Mouse (Mus musculus): ENCODE data around the gene Piwil4. TPM values are rescaled to one million over a fixed set of nuclear protein-coding genes. Genes with fewer than 3 reads are reported as not detected.
"Not testable (repeated sequence)": the region's sequence is repeated elsewhere in the genome, so short reads cannot be mapped to it uniquely, and the experiment has no call there.

Piwil4 gene
- polyA plus RNA-seq, 1 experiment from 2014 or later, result 0.21 TPM

- Histone ChIP-seq H3K4me3 (ENCODE audit: low read depth, low read length) (no peak overlapping the region), H3K27me3 (replicated peaks; ENCODE audit: control insufficient read depth, insufficient read depth, low read length) (no peaks in the 10 kb centered on the region), H3K9me3 (ENCODE audit: control insufficient read depth, low read length) (no peaks in the 10 kb centered on the region), H3K27ac (replicated peaks; ENCODE audit: low read depth, low read length) (no peak overlapping the region), H3K4me1 (ENCODE audit: control insufficient read depth, insufficient read depth, low read length) (no peaks in the 10 kb centered on the region), H3K9ac (ENCODE audit: low read depth, low read length) (no peak overlapping the region), H3K36me3 (ENCODE audit: control insufficient read depth, insufficient read depth, low read length) (no peaks in the 10 kb centered on the region), H3K4me2 (ENCODE audit: low read depth, low read length) (no peak overlapping the region; the same call in 1 of the 2 replicates)
- DNase-seq (ENCODE audit: low spot score) (peak; percentile 24), ATAC-seq (ENCODE audit: low read depth) (no peak)
- WGBS, result 55% methylated on average over 14 of the region's 14 CpGs
These were observed 22.7 kb downstream of the Piwil4 start for GRCm38 (mm10) chr9:14717689-14718331.

- H3K9me3 ChIP-seq (ENCODE audit: control insufficient read depth, low read length), result no peaks in the 10 kb centered on the region
- H3K36me3 ChIP-seq (ENCODE audit: control insufficient read depth, insufficient read depth, low read length), result no peaks in the 10 kb centered on the region
- no peak overlapping the region for H3K27ac ChIP-seq (replicated peaks; ENCODE audit: low read depth, low read length)
- no peak overlapping the region for H3K4me3 ChIP-seq (ENCODE audit: low read depth, low read length)
- DNase-seq (ENCODE audit: low spot score) (no peak), ATAC-seq (ENCODE audit: low read depth) (no peak)
- H3K27me3 ChIP-seq (replicated peaks; ENCODE audit: control insufficient read depth, insufficient read depth, low read length), result no peaks in the 10 kb centered on the region
- no peak overlapping the region for H3K9ac ChIP-seq (ENCODE audit: low read depth, low read length)
- 84% methylated on average over 15 of the region's 15 CpGs for WGBS
- no peak overlapping the region for H3K4me2 ChIP-seq (ENCODE audit: low read depth, low read length)
- H3K4me1 ChIP-seq (ENCODE audit: control insufficient read depth, insufficient read depth, low read length), result no peaks in the 10 kb centered on the region
These were observed 25.3 kb downstream of the Piwil4 start for GRCm38 (mm10) chr9:14715258-14715657.

- H3K9me3 ChIP-seq (ENCODE audit: control insufficient read depth, low read length), result no peaks in the 10 kb centered on the region
- no peak overlapping the region for H3K4me2 ChIP-seq (ENCODE audit: low read depth, low read length)
- no peaks in the 10 kb centered on the region for H3K27me3 ChIP-seq (replicated peaks; ENCODE audit: control insufficient read depth, insufficient read depth, low read length)
- no peak overlapping the region for H3K4me3 ChIP-seq (ENCODE audit: low read depth, low read length)
- no peak for ATAC-seq (ENCODE audit: low read depth)
- no peak overlapping the region for H3K9ac ChIP-seq (ENCODE audit: low read depth, low read length)
- 87% methylated on average over 3 of the region's 3 CpGs for WGBS
- no peaks in the 10 kb centered on the region for H3K36me3 ChIP-seq (ENCODE audit: control insufficient read depth, insufficient read depth, low read length)
- H3K4me1 ChIP-seq (ENCODE audit: control insufficient read depth, insufficient read depth, low read length), result 0 out of 2 replicates have a peak, but pooled peaks cover under 1% of the 10 kb centered on the region
- no peak overlapping the region for H3K27ac ChIP-seq (replicated peaks; ENCODE audit: low read depth, low read length)
- DNase-seq (ENCODE audit: low spot score), result no peak
These were observed 29.6 kb downstream of the Piwil4 start for GRCm38 (mm10) chr9:14710910-14711309.

- Histone ChIP-seq H3K4me2 (ENCODE audit: low read depth, low read length) (no peak overlapping the region), H3K27me3 (replicated peaks; ENCODE audit: control insufficient read depth, insufficient read depth, low read length) (no peaks in the 10 kb centered on the region), H3K27ac (replicated peaks; ENCODE audit: low read depth, low read length) (no peak overlapping the region), H3K9ac (ENCODE audit: low read depth, low read length) (no peak overlapping the region), H3K4me3 (ENCODE audit: low read depth, low read length) (no peak overlapping the region), H3K4me1 (ENCODE audit: control insufficient read depth, insufficient read depth, low read length) (0 out of 2 replicates have a peak, but pooled peaks cover 4% of the 10 kb centered on the region), H3K36me3 (ENCODE audit: control insufficient read depth, insufficient read depth, low read length) (no peaks in the 10 kb centered on the region), H3K9me3 (ENCODE audit: control insufficient read depth, low read length) (no peaks in the 10 kb centered on the region)
- WGBS, result 56% methylated on average over 13 of the region's 13 CpGs
- DNase-seq (ENCODE audit: low spot score) (peak; percentile 39), ATAC-seq (ENCODE audit: low read depth) (peak; percentile 53)
These were observed 35.0 kb downstream of the Piwil4 start for GRCm38 (mm10) chr9:14705321-14706162.

- not testable (repeated sequence) for DNase-seq (ENCODE audit: low spot score); H3K4me1 ChIP-seq (ENCODE audit: control insufficient read depth, insufficient read depth, low read length); H3K9me3 ChIP-seq (ENCODE audit: control insufficient read depth, low read length); ATAC-seq (ENCODE audit: low read depth); H3K27me3 ChIP-seq (replicated peaks; ENCODE audit: control insufficient read depth, insufficient read depth, low read length); H3K9ac ChIP-seq (ENCODE audit: low read depth, low read length); H3K4me3 ChIP-seq (ENCODE audit: low read depth, low read length); H3K36me3 ChIP-seq (ENCODE audit: control insufficient read depth, insufficient read depth, low read length); H3K27ac ChIP-seq (replicated peaks; ENCODE audit: low read depth, low read length); H3K4me2 ChIP-seq (ENCODE audit: low read depth, low read length)
- WGBS, result 92% methylated on average over 1 of the region's 1 CpGs
These were observed 39.7 kb downstream of the Piwil4 start for GRCm38 (mm10) chr9:14700795-14701194.

GRCm38 (mm10) chr9:14699288-14699640 is 41.3 kb downstream of the Piwil4 start:
- no peaks in the 10 kb centered on the region for H3K4me1 ChIP-seq (ENCODE audit: control insufficient read depth, insufficient read depth, low read length)
- H3K9me3 ChIP-seq (ENCODE audit: control insufficient read depth, low read length), result no peaks in the 10 kb centered on the region
- H3K9ac ChIP-seq (ENCODE audit: low read depth, low read length), result no peak overlapping the region
- no peak overlapping the region for H3K4me3 ChIP-seq (ENCODE audit: low read depth, low read length)
- no peaks in the 10 kb centered on the region for H3K27me3 ChIP-seq (replicated peaks; ENCODE audit: control insufficient read depth, insufficient read depth, low read length)
- no peak overlapping the region for H3K4me2 ChIP-seq (ENCODE audit: low read depth, low read length)
- ATAC-seq (ENCODE audit: low read depth), result no peak
- no peak overlapping the region for H3K27ac ChIP-seq (replicated peaks; ENCODE audit: low read depth, low read length)
- no peak for DNase-seq (ENCODE audit: low spot score)
- no peaks in the 10 kb centered on the region for H3K36me3 ChIP-seq (ENCODE audit: control insufficient read depth, insufficient read depth, low read length)
- WGBS, result 37% methylated on average over 7 of the region's 7 CpGs

- peak; percentile 98 for ATAC-seq (ENCODE audit: low read depth)
These were observed 41.8 kb downstream of the Piwil4 start for GRCm38 (mm10) chr9:14698582-14699287.

GRCm38 (mm10) chr9:14697903-14698302 is 42.6 kb downstream of the Piwil4 start:
- H3K27me3 ChIP-seq (replicated peaks; ENCODE audit: control insufficient read depth, insufficient read depth, low read length), result no peaks in the 10 kb centered on the region
- 61% methylated on average over 4 of the region's 4 CpGs for WGBS
- H3K9me3 ChIP-seq (ENCODE audit: control insufficient read depth, low read length), result no peaks in the 10 kb centered on the region
- no peak overlapping the region for H3K27ac ChIP-seq (replicated peaks; ENCODE audit: low read depth, low read length)
- H3K4me1 ChIP-seq (ENCODE audit: control insufficient read depth, insufficient read depth, low read length), result no peaks in the 10 kb centered on the region
- H3K36me3 ChIP-seq (ENCODE audit: control insufficient read depth, insufficient read depth, low read length), result no peaks in the 10 kb centered on the region
- DNase-seq (ENCODE audit: low spot score), result no peak
- no peak overlapping the region for H3K9ac ChIP-seq (ENCODE audit: low read depth, low read length)
- ATAC-seq (ENCODE audit: low read depth), result no peak
- H3K4me3 ChIP-seq (ENCODE audit: low read depth, low read length), result no peak overlapping the region
- no peak overlapping the region for H3K4me2 ChIP-seq (ENCODE audit: low read depth, low read length)

More at GRCm38 (mm10) chr9:14698582-14699287, 41.8 kb downstream of the Piwil4 start:
- peak; percentile 93 for DNase-seq (ENCODE audit: low spot score)
- Histone ChIP-seq H3K4me1 (ENCODE audit: control insufficient read depth, insufficient read depth, low read length) (no peaks in the 10 kb centered on the region), H3K9ac (ENCODE audit: low read depth, low read length) (no peak overlapping the region), H3K27ac (replicated peaks; ENCODE audit: low read depth, low read length) (no peak overlapping the region), H3K27me3 (replicated peaks; ENCODE audit: control insufficient read depth, insufficient read depth, low read length) (no peaks in the 10 kb centered on the region), H3K4me2 (ENCODE audit: low read depth, low read length) (no peak overlapping the region), H3K36me3 (ENCODE audit: control insufficient read depth, insufficient read depth, low read length) (no peaks in the 10 kb centered on the region), H3K9me3 (ENCODE audit: control insufficient read depth, low read length) (no peaks in the 10 kb centered on the region), H3K4me3 (ENCODE audit: low read depth, low read length) (no peak overlapping the region)
- WGBS, result 60% methylated on average over 12 of the region's 12 CpGs

Measured in embryonic facial prominence, embryonic 14.5 days (tissue).